Mouse (Mus musculus) cerebellum, adult 2 months (tissue): ENCODE results near the gene Slc8a2.

ENCODE experiments used
- CTCF ChIP-seq: fragments of 200-500 bp; IDR thresholded peaks from 2 replicates; pipeline ENCODE4 v1.5.1; 2011; ENCODE audit warnings: low read depth, mild to moderate bottlenecking, control low read depth, low read length, moderate library complexity, borderline replicate concordance; ENCODE audit not compliant: insufficient read depth
- POLR2A ChIP-seq: fragments of 200-500 bp; IDR thresholded peaks from 2 replicates; pipeline ENCODE4 v1.6.1; 2011; ENCODE audit warnings: low read length, control low read depth, borderline replicate concordance; ENCODE audit not compliant: insufficient read depth

- TF ChIP-seq POLR2A (no peak), CTCF (no peak)
These were observed 29.7 kb upstream of the Slc8a2 start for GRCm38 (mm10) chr7:16099901-16100300.
